Mouse (Mus musculus) E14TG2a.4 (cell line): ENCODE results near the gene Cd200r3.

ENCODE experiments used
- CTCF ChIP-seq: conservative IDR thresholded peaks from 2 replicates; pipeline ENCODE4 v1.5.1; 2014; ENCODE audit warnings: low read length
- NANOG ChIP-seq: IDR thresholded peaks from 2 replicates; pipeline ENCODE4 v1.6.1; 2014; ENCODE audit warnings: borderline replicate concordance, low read length, mixed read lengths
- POU5F1 ChIP-seq: IDR thresholded peaks from 2 replicates; pipeline ENCODE4 v1.6.1; 2014; ENCODE audit warnings: low read length, borderline replicate concordance

DNA sequence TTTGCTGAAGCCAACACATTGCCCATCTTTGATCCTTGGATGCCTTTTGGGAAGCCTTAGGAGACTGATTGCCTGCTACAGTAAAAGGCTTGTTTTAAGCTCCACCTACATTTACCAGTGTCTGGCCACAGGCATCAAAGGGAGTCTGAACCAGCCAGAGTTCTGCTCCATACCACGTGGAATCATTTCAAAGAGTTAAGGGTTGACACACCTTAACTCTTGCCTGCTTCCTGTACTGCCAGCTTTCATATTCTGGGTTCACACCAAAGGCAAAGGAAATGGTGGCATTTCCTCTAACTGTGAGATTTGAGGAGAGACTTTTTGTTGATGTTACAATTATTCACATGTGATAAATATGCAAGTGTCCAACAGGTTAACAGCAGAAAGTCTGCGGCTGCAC, 63.5 kb downstream of the Cd200r3 start:
- TF ChIP-seq CTCF (no peak), POU5F1 (no peak), NANOG (no peak)
